Mouse (Mus musculus): ENCODE data around the gene Snx30. TPM values are rescaled to one million over a fixed set of nuclear protein-coding genes. Genes with fewer than 3 reads are reported as not detected.

Snx30 gene
- polyA plus RNA-seq, 1 experiment from 2014 or later: 7.7 TPM

DNA sequence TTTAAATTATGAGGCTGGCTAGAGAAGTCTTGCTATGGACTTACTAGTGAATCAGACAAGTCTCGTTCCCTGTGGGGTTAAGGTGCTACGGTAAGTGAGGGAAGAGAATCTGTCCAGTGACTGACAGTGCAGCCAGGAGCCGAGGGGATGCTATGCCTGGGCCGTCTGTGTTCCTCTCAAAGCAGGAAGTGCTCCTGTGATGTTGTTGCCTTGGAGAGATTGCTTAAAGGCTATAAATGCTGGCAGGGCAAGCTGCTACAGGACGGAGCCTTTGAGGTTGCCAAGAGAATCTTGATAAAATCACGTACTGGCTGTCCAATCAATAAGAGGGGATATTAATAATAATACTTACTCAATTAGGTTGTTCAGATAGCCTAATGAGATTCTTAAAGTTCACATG, 27.2 kb downstream of the Snx30 start:
- Histone ChIP-seq H3K9ac (no peak overlapping the region), H3K4me2 (no peak overlapping the region), H3K4me3 (replicated peaks) (no peak overlapping the region), H3K36me3 (0 out of 2 replicates have a peak, but pooled peaks cover 4% of the 10 kb centered on the region), H3K4me1 (peaks cover 4% of the 10 kb centered on the region), H3K9me3 (replicated peaks) (no peaks in the 10 kb centered on the region), H3K27ac (no peak overlapping the region), H3K27me3 (no peaks in the 10 kb centered on the region)
- no peak for ATAC-seq (replicated peaks; ENCODE audit: low FRiP score)
- 62% methylated on average over 6 of the region's 6 CpGs for WGBS

DNA sequence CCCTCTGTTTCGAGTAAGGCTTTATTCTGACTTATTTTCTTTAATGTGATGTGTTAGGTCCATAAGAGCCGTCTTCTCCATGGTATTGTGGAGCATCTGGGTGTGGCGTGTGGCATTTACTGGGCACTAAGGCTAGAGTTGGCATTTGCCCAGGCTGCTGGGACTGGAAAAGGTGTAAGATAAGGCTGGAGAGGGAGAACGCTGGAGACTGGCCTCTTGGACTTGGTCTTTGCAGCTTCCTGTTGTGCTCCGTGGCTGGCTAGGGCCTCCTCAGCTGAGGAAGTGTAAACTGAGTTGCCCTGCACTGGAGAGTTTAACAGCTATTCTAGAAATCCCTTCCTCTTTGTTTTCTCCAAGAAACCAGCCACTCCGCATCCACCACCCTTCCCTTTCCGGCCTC, 32.0 kb downstream of the Snx30 start:
- Histone ChIP-seq H3K9me3 (replicated peaks) (no peaks in the 10 kb centered on the region), H3K36me3 (0 out of 2 replicates have a peak, but pooled peaks cover 4% of the 10 kb centered on the region), H3K4me3 (replicated peaks) (no peak overlapping the region), H3K27ac (no peak overlapping the region), H3K4me1 (peaks cover 4% of the 10 kb centered on the region), H3K27me3 (no peaks in the 10 kb centered on the region), H3K4me2 (no peak overlapping the region), H3K9ac (no peak overlapping the region)
- WGBS: 68% methylated on average over 7 of the region's 7 CpGs
- ATAC-seq (replicated peaks; ENCODE audit: low FRiP score): no peak

DNA sequence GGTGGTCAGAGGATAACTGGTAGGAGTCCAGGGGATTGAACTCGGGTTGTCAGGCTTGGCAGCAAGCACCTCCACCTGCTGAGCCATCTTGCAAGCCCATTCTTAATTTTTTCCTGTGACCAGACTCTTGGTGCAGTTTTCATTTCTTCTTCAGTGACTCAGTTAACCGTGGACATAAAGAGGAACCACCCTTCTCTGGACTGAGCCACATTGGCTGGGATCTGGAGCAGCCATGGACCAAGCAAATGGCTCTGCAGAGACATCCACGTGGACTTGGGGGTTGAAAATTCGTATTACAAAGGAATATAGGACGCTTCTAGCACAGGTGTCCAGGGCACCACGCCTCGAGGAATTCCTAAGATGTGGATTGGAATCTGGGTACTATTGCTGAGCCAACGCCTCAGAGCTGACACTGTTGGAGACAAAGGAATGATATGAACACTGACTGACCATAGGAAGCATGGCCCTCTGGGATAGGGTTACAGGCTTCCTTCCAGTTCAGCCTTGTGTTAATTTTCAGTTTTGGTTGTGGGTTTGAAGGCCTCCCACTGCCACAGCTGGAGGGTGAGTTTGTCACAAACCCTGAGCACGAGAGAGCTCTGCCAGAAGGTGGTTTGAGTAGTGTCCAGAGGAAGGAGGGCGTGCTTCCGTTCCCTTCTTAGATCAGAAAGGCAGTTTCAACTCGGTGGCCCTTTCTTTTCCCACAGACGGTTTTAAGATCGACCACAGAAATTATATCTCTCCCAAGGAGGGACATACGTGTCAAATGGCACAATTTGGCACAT, 39.0 kb downstream of the Snx30 start:
- H3K4me1 ChIP-seq: peaks cover 13% of the 10 kb centered on the region
- peak overlapping the region; percentile 54; the same call in 1 of the 2 replicates for H3K27ac ChIP-seq
- ATAC-seq (replicated peaks; ENCODE audit: low FRiP score): peak; percentile 31; the same call in 1 of the 2 replicates

DNA sequence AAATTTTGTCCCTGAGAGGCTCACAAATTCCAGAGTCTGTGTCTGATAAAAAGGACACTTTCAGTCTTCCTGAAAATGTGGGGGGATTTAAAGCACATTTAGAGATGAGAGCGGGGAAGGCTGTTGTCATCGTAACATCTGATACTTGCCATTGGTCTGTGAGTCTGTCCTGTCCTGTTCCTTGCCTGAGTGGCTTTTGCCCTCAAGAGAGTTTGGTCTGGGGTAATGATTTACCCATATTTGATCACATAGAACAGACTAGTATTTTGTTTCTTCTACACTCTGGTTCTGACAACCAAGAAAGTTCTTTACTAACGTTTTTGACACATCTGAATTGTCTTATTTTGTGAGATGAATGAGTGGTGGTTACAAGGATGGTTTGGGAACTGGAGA, 39.6 kb downstream of the Snx30 start:
- no peaks in the 10 kb centered on the region for H3K36me3 ChIP-seq
- no peak overlapping the region for H3K4me2 ChIP-seq
- 53% methylated on average over 3 of the region's 3 CpGs for WGBS
- peaks cover 13% of the 10 kb centered on the region for H3K4me1 ChIP-seq
- H3K27ac ChIP-seq: peak overlapping the region; percentile 54; the same call in 1 of the 2 replicates
- no peak for ATAC-seq (replicated peaks; ENCODE audit: low FRiP score)
- no peak overlapping the region for H3K4me3 ChIP-seq (replicated peaks)
- no peak overlapping the region for H3K9ac ChIP-seq
- H3K9me3 ChIP-seq (replicated peaks): no peaks in the 10 kb centered on the region
- H3K27me3 ChIP-seq: no peaks in the 10 kb centered on the region

More for the DNA sequence above, 39.0 kb downstream of the Snx30 start:
- 57% methylated on average over 15 of the region's 15 CpGs for WGBS
- no peaks in the 10 kb centered on the region for H3K27me3 ChIP-seq
- H3K4me3 ChIP-seq (replicated peaks): no peak overlapping the region
- no peaks in the 10 kb centered on the region for H3K36me3 ChIP-seq
- H3K9ac ChIP-seq: no peak overlapping the region
- H3K4me2 ChIP-seq: no peak overlapping the region
- H3K9me3 ChIP-seq (replicated peaks): no peaks in the 10 kb centered on the region

DNA sequence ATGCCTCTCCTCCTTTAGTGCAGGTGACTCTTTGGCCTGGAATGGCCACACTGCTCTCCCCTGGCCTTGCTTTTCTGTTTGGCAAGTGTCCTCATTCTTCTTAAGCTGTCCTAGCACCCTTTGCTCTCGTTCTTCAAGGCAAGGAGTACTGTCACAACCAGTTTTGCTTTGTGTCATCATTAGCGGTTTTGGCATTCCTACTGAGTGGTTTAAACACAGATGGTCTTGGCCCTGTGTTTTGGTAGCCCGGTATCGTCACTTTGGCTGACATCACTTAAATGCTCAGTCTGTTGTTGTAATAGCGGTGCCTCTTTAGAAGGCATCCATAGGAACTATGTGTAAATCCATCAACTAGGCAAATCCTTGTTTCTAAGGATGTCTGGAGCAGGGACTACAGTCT, 41.8 kb downstream of the Snx30 start:
- ATAC-seq (replicated peaks; ENCODE audit: low FRiP score): no peak
- no peak overlapping the region for H3K4me2 ChIP-seq
- H3K4me3 ChIP-seq (replicated peaks): no peak overlapping the region
- peaks cover 13% of the 10 kb centered on the region for H3K4me1 ChIP-seq
- 93% methylated on average over 5 of the region's 5 CpGs for WGBS
- no peak overlapping the region for H3K9ac ChIP-seq
- no peak overlapping the region for H3K27ac ChIP-seq
- H3K36me3 ChIP-seq: no peaks in the 10 kb centered on the region
- H3K27me3 ChIP-seq: no peaks in the 10 kb centered on the region
- no peaks in the 10 kb centered on the region for H3K9me3 ChIP-seq (replicated peaks)

DNA sequence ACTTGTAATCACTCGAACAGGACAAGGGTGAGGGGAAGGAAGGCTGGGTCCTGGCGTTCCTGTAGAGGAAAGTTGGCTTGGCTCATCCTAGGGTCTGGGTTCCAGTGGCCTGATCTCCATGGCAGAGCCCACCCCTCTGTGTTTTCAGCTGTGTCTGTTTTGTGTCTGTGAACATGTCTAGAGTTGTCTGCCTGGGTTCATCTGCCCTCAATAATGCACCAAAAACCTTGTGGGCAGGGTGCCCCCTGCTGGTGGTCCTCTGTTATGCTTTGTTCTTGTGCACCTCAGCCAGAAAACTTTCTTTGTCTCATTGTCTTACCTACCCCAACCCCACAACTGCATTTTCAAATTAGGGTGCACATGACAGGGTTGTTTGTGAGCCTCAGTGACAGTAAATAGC, 44.5 kb downstream of the Snx30 start:
- Histone ChIP-seq H3K36me3 (no peaks in the 10 kb centered on the region; the same call in 1 of the 2 replicates), H3K4me1 (peaks cover 5% of the 10 kb centered on the region), H3K27me3 (no peaks in the 10 kb centered on the region), H3K4me3 (replicated peaks) (no peak overlapping the region), H3K9ac (no peak overlapping the region), H3K4me2 (no peak overlapping the region), H3K9me3 (replicated peaks) (no peaks in the 10 kb centered on the region), H3K27ac (no peak overlapping the region)
- no peak for ATAC-seq (replicated peaks; ENCODE audit: low FRiP score)
- 91% methylated on average over 2 of the region's 2 CpGs for WGBS

DNA sequence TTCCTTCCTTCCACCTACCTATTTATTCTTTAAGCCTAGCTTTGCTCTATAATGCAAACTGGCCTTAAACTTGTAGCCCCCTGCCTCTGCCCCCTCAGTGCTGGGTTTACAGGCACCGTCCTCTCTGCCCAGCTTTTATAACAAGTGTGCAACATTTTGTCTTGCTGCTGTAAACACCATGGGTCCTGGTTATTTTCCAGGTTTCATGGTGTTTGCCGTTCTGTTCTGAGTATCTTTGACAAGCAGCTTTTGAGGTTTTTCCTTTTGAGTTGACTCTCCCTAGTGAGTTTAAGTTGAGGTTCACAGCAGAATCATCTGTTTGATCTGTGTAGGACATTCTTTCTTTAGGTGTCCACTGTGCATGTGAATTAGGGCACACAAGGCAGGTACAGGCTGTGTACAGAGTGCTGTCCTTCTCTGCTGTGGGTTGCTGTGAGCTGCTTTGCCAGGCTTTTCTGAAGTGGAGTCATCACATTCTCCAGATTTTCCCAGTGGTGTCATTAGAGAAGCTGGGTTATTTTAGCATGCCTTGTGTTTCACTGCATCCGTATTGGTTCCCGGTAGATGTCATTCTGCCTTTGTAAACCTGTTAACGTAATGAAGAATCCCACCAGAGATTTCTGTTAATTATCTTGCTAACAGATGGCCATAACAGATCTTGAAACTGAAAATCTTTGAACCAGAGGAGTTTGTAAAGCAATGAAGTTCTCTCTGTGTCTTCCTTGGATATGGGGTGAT, 45.4 kb downstream of the Snx30 start:
- H3K36me3 ChIP-seq: no peaks in the 10 kb centered on the region; the same call in 1 of the 2 replicates
- H3K9me3 ChIP-seq (replicated peaks): no peaks in the 10 kb centered on the region
- H3K27ac ChIP-seq: no peak overlapping the region
- WGBS: 90% methylated on average over 5 of the region's 5 CpGs
- no peaks in the 10 kb centered on the region for H3K4me1 ChIP-seq
- no peak overlapping the region for H3K4me3 ChIP-seq (replicated peaks)
- ATAC-seq (replicated peaks; ENCODE audit: low FRiP score): no peak
- H3K9ac ChIP-seq: no peak overlapping the region
- H3K27me3 ChIP-seq: no peaks in the 10 kb centered on the region
- no peak overlapping the region for H3K4me2 ChIP-seq

DNA sequence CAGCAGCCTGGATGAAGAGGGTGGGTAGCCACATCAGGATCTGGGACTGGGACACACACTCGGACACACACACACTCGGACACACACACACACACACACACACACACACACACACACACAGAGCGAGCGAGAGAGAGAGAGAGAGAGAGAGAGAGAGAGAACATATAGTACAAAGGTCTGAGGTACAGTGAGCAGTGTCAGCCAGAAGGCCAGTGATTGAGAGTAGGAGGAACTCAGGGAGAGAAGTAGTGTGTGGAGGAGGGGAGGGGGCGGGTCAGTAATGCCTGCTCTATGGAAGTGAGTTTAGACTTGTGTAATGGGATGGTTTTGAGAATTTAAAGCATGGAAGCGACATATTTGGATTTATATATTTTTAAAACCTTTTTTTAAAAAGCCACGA, 47.5 kb downstream of the Snx30 start:
- 82% methylated on average over 7 of the region's 7 CpGs for WGBS
- H3K27me3 ChIP-seq: no peaks in the 10 kb centered on the region
- no peak overlapping the region for H3K4me2 ChIP-seq
- no peaks in the 10 kb centered on the region for H3K9me3 ChIP-seq (replicated peaks)
- ATAC-seq (replicated peaks; ENCODE audit: low FRiP score): no peak
- no peak overlapping the region for H3K27ac ChIP-seq
- peaks cover 8% of the 10 kb centered on the region for H3K36me3 ChIP-seq
- no peak overlapping the region for H3K9ac ChIP-seq
- H3K4me1 ChIP-seq: no peaks in the 10 kb centered on the region
- H3K4me3 ChIP-seq (replicated peaks): no peak overlapping the region

DNA sequence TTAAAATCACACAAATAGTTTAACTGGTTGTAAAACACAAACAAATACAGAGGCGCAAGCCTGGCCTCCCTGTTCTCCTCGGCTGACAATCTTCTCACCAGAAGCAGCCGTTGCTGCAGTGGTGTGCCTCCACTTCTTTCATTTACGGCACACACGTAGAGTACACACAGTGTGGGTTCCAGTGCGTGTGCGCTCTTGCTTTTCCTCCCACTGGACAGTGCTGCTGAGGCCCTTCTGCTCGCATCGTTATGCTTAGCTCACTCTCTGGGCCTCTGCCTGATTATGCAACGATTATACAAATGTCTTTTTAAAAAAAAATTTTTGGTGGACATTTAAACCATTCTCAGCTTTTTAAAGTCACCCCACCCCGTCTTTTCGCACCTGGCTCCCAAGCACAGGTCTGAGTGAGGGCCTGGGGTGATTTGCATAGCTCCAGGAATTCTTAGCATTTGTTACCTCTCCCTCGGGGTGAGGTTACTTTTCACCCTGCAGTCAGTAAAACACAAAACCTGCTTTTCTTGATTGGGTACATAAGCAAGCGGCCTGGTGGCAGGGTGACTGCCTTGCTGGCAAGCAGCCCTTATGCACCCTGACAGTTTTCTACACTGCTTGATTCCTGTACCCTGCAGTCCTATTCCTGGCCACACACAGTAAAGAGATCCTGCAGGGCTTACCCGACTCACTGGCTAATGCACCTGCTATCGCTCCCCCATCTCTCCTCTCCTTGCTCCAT, 54.2 kb downstream of the Snx30 start:
- H3K4me1 ChIP-seq: peaks cover 13% of the 10 kb centered on the region
- ATAC-seq (replicated peaks; ENCODE audit: low FRiP score): peak; percentile 79
- no peak overlapping the region for H3K9ac ChIP-seq
- 59% methylated on average over 16 of the region's 16 CpGs for WGBS
- no peak overlapping the region for H3K4me2 ChIP-seq
- H3K9me3 ChIP-seq (replicated peaks): no peaks in the 10 kb centered on the region
- H3K36me3 ChIP-seq: peaks cover 8% of the 10 kb centered on the region
- peak overlapping the region; percentile 54 for H3K27ac ChIP-seq
- H3K4me3 ChIP-seq (replicated peaks): no peak overlapping the region
- H3K27me3 ChIP-seq: no peaks in the 10 kb centered on the region

DNA sequence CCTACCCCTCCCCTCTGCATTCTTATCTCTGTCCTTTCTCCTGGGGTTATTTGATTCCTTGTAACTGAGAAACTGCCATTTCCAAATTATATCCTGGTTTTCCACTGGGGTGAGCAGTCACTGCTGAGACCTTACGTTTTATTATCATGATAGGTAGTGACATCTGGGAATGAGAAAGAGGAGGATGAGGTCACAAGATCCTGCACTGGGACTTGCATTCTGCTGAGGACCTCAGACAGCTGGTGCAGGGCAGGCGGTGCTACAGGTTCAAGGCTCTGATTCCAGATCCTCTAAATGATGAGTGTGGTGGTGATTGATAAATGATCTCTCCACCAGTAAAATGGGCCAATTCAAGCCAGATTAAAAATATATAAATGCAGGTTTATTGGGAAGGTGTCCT, 54.8 kb downstream of the Snx30 start:
- Histone ChIP-seq H3K27ac (peak overlapping the region; percentile 54), H3K27me3 (no peaks in the 10 kb centered on the region), H3K4me3 (replicated peaks) (no peak overlapping the region), H3K9ac (no peak overlapping the region), H3K36me3 (peaks cover 8% of the 10 kb centered on the region), H3K4me1 (peaks cover 13% of the 10 kb centered on the region), H3K4me2 (no peak overlapping the region), H3K9me3 (replicated peaks) (no peaks in the 10 kb centered on the region)
- WGBS: 60% methylated on average over 2 of the region's 2 CpGs
- no peak for ATAC-seq (replicated peaks; ENCODE audit: low FRiP score)

DNA sequence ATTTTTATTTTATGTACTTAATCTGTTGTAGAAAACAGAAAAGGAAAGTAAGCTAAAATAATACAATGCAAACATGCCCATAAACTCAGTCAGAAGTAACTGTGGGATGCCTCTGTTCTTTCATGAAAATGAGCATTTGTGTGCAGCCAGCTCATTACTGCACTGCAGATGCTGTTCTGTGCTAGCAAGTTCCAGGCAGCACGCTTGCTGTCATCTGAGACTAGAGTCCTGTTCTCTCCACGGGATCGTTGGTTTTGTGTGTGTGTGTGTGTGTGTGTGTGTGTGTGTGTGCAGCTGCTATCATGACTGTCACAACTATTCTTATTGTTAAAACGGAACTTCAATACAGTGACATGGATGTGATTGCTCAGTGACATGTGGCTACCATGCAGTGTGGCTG, 56.2 kb downstream of the Snx30 start:
- no peaks in the 10 kb centered on the region for H3K27me3 ChIP-seq
- H3K9me3 ChIP-seq (replicated peaks): no peaks in the 10 kb centered on the region
- no peak for ATAC-seq (replicated peaks; ENCODE audit: low FRiP score)
- H3K4me1 ChIP-seq: peaks cover 13% of the 10 kb centered on the region
- no peak overlapping the region for H3K4me3 ChIP-seq (replicated peaks)
- no peak overlapping the region for H3K4me2 ChIP-seq
- WGBS: 59% methylated on average over 4 of the region's 4 CpGs
- H3K27ac ChIP-seq: no peak overlapping the region
- H3K9ac ChIP-seq: no peak overlapping the region
- peaks cover 8% of the 10 kb centered on the region for H3K36me3 ChIP-seq

DNA sequence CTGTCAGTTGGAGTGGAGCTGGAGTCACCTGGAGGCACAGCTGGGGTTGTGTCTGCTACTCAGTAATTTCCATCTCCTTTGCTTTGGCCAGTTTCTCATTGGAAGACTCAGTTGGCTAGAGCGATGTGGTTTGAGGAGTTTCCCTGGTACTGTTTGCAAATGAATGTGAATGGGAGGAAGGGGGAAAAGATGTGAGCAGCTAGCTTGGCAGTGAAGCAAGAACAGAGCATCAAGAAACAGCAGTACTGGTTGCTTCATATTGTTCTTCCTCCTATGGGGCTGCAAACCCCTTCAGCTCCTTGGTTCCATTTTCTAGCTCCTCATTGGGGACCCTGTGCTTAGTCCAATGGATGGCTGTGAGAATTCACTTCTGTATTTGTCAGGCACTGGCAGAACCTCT, 56.7 kb downstream of the Snx30 start:
- 85% methylated on average over 1 of the region's 1 CpGs for WGBS
- H3K27ac ChIP-seq: no peak overlapping the region
- no peak overlapping the region for H3K4me3 ChIP-seq (replicated peaks)
- H3K9me3 ChIP-seq (replicated peaks): no peaks in the 10 kb centered on the region
- no peak overlapping the region for H3K4me2 ChIP-seq
- peaks cover 6% of the 10 kb centered on the region for H3K36me3 ChIP-seq
- no peaks in the 10 kb centered on the region for H3K27me3 ChIP-seq
- H3K4me1 ChIP-seq: peaks cover 13% of the 10 kb centered on the region
- no peak for ATAC-seq (replicated peaks; ENCODE audit: low FRiP score)
- H3K9ac ChIP-seq: no peak overlapping the region
